Mouse (Mus musculus): ENCODE measurements at regions not wholly inside any gene's neighbourhood (a gene's known extent, or its start where the extent isn't known, plus 50 kb on each side); places are given as distances from the start of the nearest gene placed in this dataset.

DNA sequence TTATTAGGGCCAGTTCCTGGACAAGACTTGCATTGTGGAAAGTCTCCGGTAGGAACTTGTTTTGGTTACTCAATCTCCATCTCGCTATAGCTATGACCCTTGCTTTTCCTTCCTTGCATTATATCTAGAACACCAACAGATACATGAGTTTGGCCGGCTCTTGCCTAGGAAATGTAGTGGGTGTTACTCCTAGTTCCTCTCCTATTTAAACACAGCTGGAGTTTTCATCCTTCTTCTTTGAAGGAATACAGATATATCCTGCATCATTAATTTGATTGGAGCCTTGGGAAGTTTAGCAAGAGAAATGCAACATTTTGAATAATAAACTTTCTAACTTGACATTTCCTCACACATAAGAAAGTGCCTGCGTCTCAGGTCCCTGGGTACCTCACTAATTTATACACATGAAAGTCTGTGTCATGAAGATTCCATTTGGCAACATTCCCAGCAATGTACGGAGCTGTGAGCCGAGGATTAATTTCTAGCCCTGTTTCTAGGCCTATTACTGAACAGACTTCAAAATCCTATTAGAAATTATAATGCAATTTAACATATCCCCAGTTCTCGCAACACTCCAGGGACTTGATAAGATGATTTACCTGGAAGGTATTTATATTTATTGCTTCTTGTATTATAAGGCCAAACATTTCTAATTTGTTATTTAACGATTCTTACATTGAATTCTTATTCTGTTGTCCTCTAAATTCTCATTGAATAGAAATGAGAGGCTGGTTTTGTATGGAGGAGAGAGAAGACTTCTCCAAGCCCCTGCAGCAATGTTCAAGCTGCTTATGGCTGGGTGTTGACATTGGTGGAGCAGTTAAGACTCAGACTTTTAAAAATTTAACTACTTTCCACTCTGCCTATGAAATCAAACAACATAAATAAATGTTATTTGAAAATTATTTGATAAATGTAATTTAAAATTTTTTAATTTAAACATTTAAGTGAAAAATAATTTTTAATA, 62.3 kb downstream of the Sntn start:
- DNase-seq (ENCODE audit: low read depth): peak; percentile 82
- TF ChIP-seq POLR2A (IDR thresholded peaks at IDR 0.05; ENCODE audit: borderline replicate concordance, extremely low read depth, insufficient read depth, insufficient read length, poor library complexity, severe bottlenecking) (no peak), CTCF (IDR thresholded peaks at IDR 0.05; ENCODE audit: borderline replicate concordance, extremely low read depth, insufficient read depth, insufficient read length) (no peak)
